Mouse (Mus musculus) ES-Bruce4 (cell line): ENCODE data around the gene Arhgap15.

Experiments
- CTCF ChIP-seq: IDR thresholded peaks from one replicate; pipeline ENCODE4 v1.8.1; 2011; ENCODE audit warnings: low read depth, low read length
- EP300 ChIP-seq: IDR thresholded peaks from 2 replicates; pipeline ENCODE4 v1.6.1; 2011; ENCODE audit warnings: low read depth, low read length; ENCODE audit not compliant: insufficient read depth

DNA sequence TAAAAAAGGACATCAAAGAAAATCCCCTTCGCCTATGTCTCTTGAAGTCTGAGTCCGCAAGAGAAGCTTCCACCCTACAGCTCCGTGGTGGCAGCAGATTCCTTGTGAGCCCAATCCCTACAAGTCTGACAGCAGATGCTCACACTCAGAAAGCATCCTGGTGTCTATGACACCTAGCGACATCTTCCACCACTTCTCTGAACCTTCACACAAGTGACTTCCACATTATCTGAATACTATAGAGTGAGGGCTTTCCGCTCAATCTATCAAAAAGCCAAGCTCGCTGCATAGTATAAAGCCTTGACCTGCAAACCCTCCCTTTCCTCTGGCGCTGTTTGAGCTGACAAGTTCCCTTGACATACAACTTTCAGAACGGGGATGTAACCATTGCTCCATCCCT lies 645.2 kb downstream of the Arhgap15 start:
- TF ChIP-seq CTCF: no peak
- TF ChIP-seq EP300: no peak
